Mouse (Mus musculus) stomach, embryonic 15.5 days (tissue): ENCODE results near the gene Ube2s. TPM values are rescaled to one million over a fixed set of nuclear protein-coding genes. Genes with fewer than 3 reads are reported as not detected.
A peak's percentile ranks its signal among the peaks of the same experiment; 100 is the strongest.

ENCODE experiments used
- ATAC-seq: fragments of 200-750 bp; cut with Nextera tagmentation; 2 replicates; pipeline ENCODE4 v1.8.0; 2017; ENCODE audit warnings: low read depth, moderate number of reproducible peaks, moderate TSS enrichment; ENCODE audit not compliant: insufficient read depth, low FRiP score
- H3K27ac ChIP-seq: fragments of 300-500 bp; sonication (generic); 2 replicates; pipeline ENCODE4 v1.5.1; 2015; ENCODE audit warnings: mild to moderate bottlenecking, inconsistent platforms
- H3K27me3 ChIP-seq: fragments of 300-500 bp; sonication (generic); replicated peaks from 2 replicates; pipeline ENCODE4 v1.6.1; 2015; ENCODE audit warnings: inconsistent platforms
- H3K36me3 ChIP-seq: fragments of 300-500 bp; sonication (generic); 2 replicates; pipeline ENCODE4 v1.6.1; 2015; ENCODE audit warnings: inconsistent platforms
- H3K4me1 ChIP-seq: fragments of 300-500 bp; sonication (generic); 2 replicates; pipeline ENCODE4 v1.6.1; 2015; ENCODE audit warnings: inconsistent platforms
- H3K4me2 ChIP-seq: fragments of 300-500 bp; sonication (generic); 2 replicates; pipeline ENCODE4 v1.6.1; 2015; ENCODE audit warnings: mild to moderate bottlenecking, inconsistent platforms
- H3K4me3 ChIP-seq: fragments of 300-500 bp; sonication (generic); replicated peaks from 2 replicates; pipeline ENCODE4 v1.5.1; 2015; ENCODE audit warnings: inconsistent platforms
- H3K9ac ChIP-seq: fragments of 300-500 bp; sonication (generic); 2 replicates; pipeline ENCODE4 v1.6.1; 2015; ENCODE audit warnings: inconsistent platforms
- H3K9me3 ChIP-seq: fragments of 300-500 bp; sonication (generic); 2 replicates; pipeline ENCODE4 v1.6.1; 2016; ENCODE audit warnings: inconsistent platforms
- WGBS: fragments of 180-500 bp; shearing (Covaris S2); methylation state at CpG from one replicate; pipeline ENCODE4 v1.1.7; 2015; 5-methylcytosine and 5-hydroxymethylcytosine counted together
- polyA plus RNA-seq: library from polyadenylated mRNA; unstranded; fragments of >200 nt; fragmentation: Nextera tagmentation; extraction: Ambion mirVana; gene quantifications from 2 replicates; pipeline ENCODE4 v1.2.1, GENCODE M21; 2015

Ube2s gene
- polyA plus RNA-seq, 1 experiment from 2014 or later, result 315 TPM

- peaks cover 9% of the 10 kb centered on the region; the same call in 1 of the 2 replicates for H3K4me1 ChIP-seq
- peak within 1 kb of the TSS; percentile 62 for H3K4me3 ChIP-seq
- ATAC-seq, result peak; percentile 44
- no peaks in the 10 kb centered on the region for H3K27me3 ChIP-seq
- peak within 1 kb of the TSS; percentile 80 for H3K9ac ChIP-seq
- WGBS, result 10% methylated on average over 40 of the region's 40 CpGs
- peak within 1 kb of the TSS; percentile 83 for H3K27ac ChIP-seq
- peak within 1 kb of the TSS; percentile 94 for H3K4me2 ChIP-seq
- H3K9me3 ChIP-seq, result no peaks in the 10 kb centered on the region
- peaks cover 1% of the 10 kb centered on the region; the same call in 1 of the 2 replicates for H3K36me3 ChIP-seq
These were observed 22.9 kb downstream of the Ube2s start, which contains the start of gene Tmem238 for GRCm38 (mm10) chr7:4789436-4789935. Gene Tmem238, minus strand, starts transcription at chr7:4789656.

- WGBS, result 2% methylated on average over 63 of the region's 64 CpGs
- no peaks in the 10 kb centered on the region for H3K27me3 ChIP-seq
- peak overlapping the region; percentile 80 for H3K9ac ChIP-seq
- H3K9me3 ChIP-seq, result no peaks in the 10 kb centered on the region
- ATAC-seq, result peak; percentile 19
- peak overlapping the region; percentile 94 for H3K4me2 ChIP-seq
- H3K4me1 ChIP-seq, result peaks cover 2% of the 10 kb centered on the region; the same call in 1 of the 2 replicates
- peak overlapping the region; percentile 62 for H3K4me3 ChIP-seq
- peak overlapping the region; percentile 83 for H3K27ac ChIP-seq
- H3K36me3 ChIP-seq, result 0 out of 2 replicates have a peak, but pooled peaks cover 3% of the 10 kb centered on the region
These were observed 23.6 kb downstream of the Ube2s start for GRCm38 (mm10) chr7:4788499-4789435.

GRCm38 (mm10) chr7:4783667-4784268 lies 28.6 kb downstream of the Ube2s start:
- no peak overlapping the region for H3K27ac ChIP-seq
- 80% methylated on average over 14 of the region's 14 CpGs for WGBS
- H3K9ac ChIP-seq, result no peak overlapping the region
- no peak overlapping the region for H3K4me2 ChIP-seq
- H3K9me3 ChIP-seq, result no peaks in the 10 kb centered on the region
- H3K36me3 ChIP-seq, result 0 out of 2 replicates have a peak, but pooled peaks cover 3% of the 10 kb centered on the region
- ATAC-seq, result peak; percentile 6; the same call in 1 of the 2 replicates
- H3K27me3 ChIP-seq, result peaks cover 10% of the 10 kb centered on the region
- H3K4me1 ChIP-seq, result peaks cover 13% of the 10 kb centered on the region; the same call in 1 of the 2 replicates
- H3K4me3 ChIP-seq, result no peak overlapping the region

- Histone ChIP-seq H3K9ac (no peak within 1 kb of the TSS), H3K4me3 (no peak within 1 kb of the TSS), H3K36me3 (0 out of 2 replicates have a peak, but pooled peaks cover 3% of the 10 kb centered on the region), H3K4me1 (peaks cover 13% of the 10 kb centered on the region; the same call in 1 of the 2 replicates), H3K27me3 (peaks cover 20% of the 10 kb centered on the region), H3K4me2 (no peak within 1 kb of the TSS), H3K9me3 (no peaks in the 10 kb centered on the region), H3K27ac (no peak within 1 kb of the TSS)
- ATAC-seq, result no peak
- WGBS, result 80% methylated on average over 2 of the region's 2 CpGs
These were observed 29.6 kb downstream of the Ube2s start, which contains the start of the genes Il11 and Tmem190 for GRCm38 (mm10) chr7:4782759-4783158. Gene Il11, minus strand, starts transcription at chr7:4782859. Gene Tmem190, plus strand, starts transcription at chr7:4782937.

- WGBS, result 47% methylated on average over 3 of the region's 3 CpGs
- no peak for ATAC-seq
- Histone ChIP-seq H3K4me1 (peaks cover 17% of the 10 kb centered on the region), H3K36me3 (0 out of 2 replicates have a peak, but pooled peaks cover 3% of the 10 kb centered on the region), H3K27ac (no peak overlapping the region), H3K4me2 (no peak overlapping the region), H3K9me3 (no peaks in the 10 kb centered on the region), H3K9ac (no peak overlapping the region), H3K27me3 (peaks cover 26% of the 10 kb centered on the region), H3K4me3 (no peak overlapping the region)
These were observed 30.3 kb downstream of the Ube2s start for GRCm38 (mm10) chr7:4782130-4782529.

- 40% methylated on average over 5 of the region's 5 CpGs for WGBS
- Histone ChIP-seq H3K27me3 (peaks cover 42% of the 10 kb centered on the region), H3K27ac (no peak overlapping the region), H3K36me3 (0 out of 2 replicates have a peak, but pooled peaks cover 3% of the 10 kb centered on the region), H3K4me1 (peaks cover 24% of the 10 kb centered on the region), H3K4me3 (no peak overlapping the region), H3K4me2 (no peak overlapping the region), H3K9me3 (no peaks in the 10 kb centered on the region), H3K9ac (no peak overlapping the region)
- no peak for ATAC-seq
These were observed 32.5 kb downstream of the Ube2s start for GRCm38 (mm10) chr7:4779921-4780320.

- Histone ChIP-seq H3K4me1 (peaks cover 24% of the 10 kb centered on the region), H3K27me3 (peaks cover 43% of the 10 kb centered on the region), H3K4me2 (peak overlapping the region; percentile 68), H3K36me3 (no peaks in the 10 kb centered on the region), H3K9ac (no peak overlapping the region), H3K9me3 (no peaks in the 10 kb centered on the region), H3K27ac (no peak overlapping the region), H3K4me3 (peak overlapping the region; percentile 39; the same call in 1 of the 2 replicates)
- 10% methylated on average over 16 of the region's 20 CpGs for WGBS
- no peak for ATAC-seq
These were observed 34.3 kb downstream of the Ube2s start for GRCm38 (mm10) chr7:4777851-4778637.

- Histone ChIP-seq H3K9ac (0 out of 2 replicates have a peak overlapping the region, but pooled peaks have one; percentile 19), H3K4me2 (peak overlapping the region; percentile 68), H3K27me3 (peaks cover 43% of the 10 kb centered on the region), H3K4me3 (peak overlapping the region; percentile 39), H3K4me1 (peaks cover 24% of the 10 kb centered on the region), H3K27ac (no peak overlapping the region), H3K9me3 (no peaks in the 10 kb centered on the region), H3K36me3 (no peaks in the 10 kb centered on the region)
- ATAC-seq, result peak; percentile 68
- 2% methylated on average over 52 of the region's 56 CpGs for WGBS
These were observed 35.2 kb downstream of the Ube2s start for GRCm38 (mm10) chr7:4776861-4777830.

GRCm38 (mm10) chr7:4776131-4776530 lies 36.3 kb downstream of the Ube2s start:
- no peak overlapping the region for H3K4me2 ChIP-seq
- WGBS, result 44% methylated on average over 10 of the region's 10 CpGs

GRCm38 (mm10) chr7:4771202-4771601 lies 41.2 kb downstream of the Ube2s start, which contains the start of gene Fam71e2:
Gene Fam71e2, minus strand, starts transcription at chr7:4771302.
- H3K36me3 ChIP-seq, result no peaks in the 10 kb centered on the region
- H3K4me3 ChIP-seq, result no peak within 1 kb of the TSS
- no peak within 1 kb of the TSS for H3K27ac ChIP-seq
- H3K27me3 ChIP-seq, result peaks cover 8% of the 10 kb centered on the region; the same call in 1 of the 2 replicates
- H3K9ac ChIP-seq, result no peak within 1 kb of the TSS
- WGBS, result 73% methylated on average over 4 of the region's 5 CpGs
- no peaks in the 10 kb centered on the region for H3K4me1 ChIP-seq
- no peaks in the 10 kb centered on the region for H3K9me3 ChIP-seq
- no peak for ATAC-seq
- H3K4me2 ChIP-seq, result no peak within 1 kb of the TSS

More at GRCm38 (mm10) chr7:4776131-4776530, 36.3 kb downstream of the Ube2s start:
- H3K36me3 ChIP-seq, result no peaks in the 10 kb centered on the region
- H3K9ac ChIP-seq, result no peak overlapping the region
- H3K4me1 ChIP-seq, result peaks cover 20% of the 10 kb centered on the region
- no peak for ATAC-seq
- H3K9me3 ChIP-seq, result no peaks in the 10 kb centered on the region
- H3K4me3 ChIP-seq, result no peak overlapping the region
- H3K27me3 ChIP-seq, result peaks cover 43% of the 10 kb centered on the region
- no peak overlapping the region for H3K27ac ChIP-seq
